Mouse (Mus musculus) lung, embryonic 16.5 days (tissue): Measurements from ENCODE around the gene Arid3c. TPM values are rescaled to one million over a fixed set of nuclear protein-coding genes. Genes with fewer than 3 reads are reported as not detected.

Source experiments
- ATAC-seq: fragments of 200-750 bp; cut with Nextera tagmentation; 2 replicates; pipeline ENCODE4 v1.8.0; 2017; ENCODE audit warnings: low read depth, mild to moderate bottlenecking, moderate library complexity
- H3K27ac ChIP-seq: fragments of 300-500 bp; sonication (generic); 2 replicates; pipeline ENCODE4 v1.5.1; 2014; ENCODE audit warnings: mild to moderate bottlenecking, control low read depth, low read length
- H3K27me3 ChIP-seq: fragments of 300-500 bp; sonication (generic); 2 replicates; pipeline ENCODE4 v1.6.1; 2014; ENCODE audit warnings: low read depth, low read length, mixed read lengths; ENCODE audit not compliant: control insufficient read depth, insufficient read depth
- H3K36me3 ChIP-seq: fragments of 300-500 bp; sonication (generic); 2 replicates; pipeline ENCODE4 v1.6.1; 2014; ENCODE audit warnings: low read length; ENCODE audit not compliant: control insufficient read depth, insufficient read depth
- H3K4me1 ChIP-seq: fragments of 300-500 bp; sonication (generic); replicated peaks from 2 replicates; pipeline ENCODE4 v1.6.1; 2014; ENCODE audit warnings: low read length, mixed read lengths; ENCODE audit not compliant: control insufficient read depth, insufficient read depth
- H3K4me2 ChIP-seq: fragments of 300-500 bp; sonication (generic); 2 replicates; pipeline ENCODE4 v1.6.1; 2014; ENCODE audit warnings: low read depth, low read length, control low read depth
- H3K4me3 ChIP-seq: fragments of 300-500 bp; sonication (generic); 2 replicates; pipeline ENCODE4 v1.5.1; 2014; ENCODE audit warnings: mild to moderate bottlenecking, low read length, control low read depth
- H3K9ac ChIP-seq: fragments of 300-500 bp; sonication (generic); 2 replicates; pipeline ENCODE4 v1.6.1; 2014; ENCODE audit warnings: low read length, control low read depth
- H3K9me3 ChIP-seq: fragments of 300-500 bp; sonication (generic); 2 replicates; pipeline ENCODE4 v1.6.1; 2016; ENCODE audit warnings: low read length; ENCODE audit not compliant: control insufficient read depth
- WGBS: fragments of 180-500 bp; shearing (Covaris S2); extraction: QIAGEN DNeasy Blood & Tissue Kit; methylation state at CpG from one replicate; pipeline ENCODE4 v1.1.7; 2014; 5-methylcytosine and 5-hydroxymethylcytosine counted together
- polyA plus RNA-seq: library from polyadenylated mRNA; unstranded; fragments of >200 nt; fragmentation: Nextera tagmentation; extraction: Ambion mirVana; gene quantifications from 2 replicates; pipeline ENCODE4 v1.2.1, GENCODE M21; 2015

Gene Arid3c
- polyA plus RNA-seq, 1 experiment from 2014 or later: not detected

GRCm38 (mm10) chr4:41679291-41679690, 51.7 kb downstream of the Arid3c start:
- Histone ChIP-seq H3K9me3 (no peaks in the 10 kb centered on the region), H3K4me1 (peaks cover 38% of the 10 kb centered on the region), H3K4me3 (no peak overlapping the region), H3K36me3 (no peaks in the 10 kb centered on the region), H3K27ac (0 out of 2 replicates have a peak overlapping the region, but pooled peaks have one; percentile 13), H3K27me3 (peaks cover 2% of the 10 kb centered on the region; the same call in 1 of the 2 replicates), H3K4me2 (no peak overlapping the region), H3K9ac (no peak overlapping the region)
- no peak for ATAC-seq
- 57% methylated on average over 1 of the region's 2 CpGs for WGBS

DNA sequence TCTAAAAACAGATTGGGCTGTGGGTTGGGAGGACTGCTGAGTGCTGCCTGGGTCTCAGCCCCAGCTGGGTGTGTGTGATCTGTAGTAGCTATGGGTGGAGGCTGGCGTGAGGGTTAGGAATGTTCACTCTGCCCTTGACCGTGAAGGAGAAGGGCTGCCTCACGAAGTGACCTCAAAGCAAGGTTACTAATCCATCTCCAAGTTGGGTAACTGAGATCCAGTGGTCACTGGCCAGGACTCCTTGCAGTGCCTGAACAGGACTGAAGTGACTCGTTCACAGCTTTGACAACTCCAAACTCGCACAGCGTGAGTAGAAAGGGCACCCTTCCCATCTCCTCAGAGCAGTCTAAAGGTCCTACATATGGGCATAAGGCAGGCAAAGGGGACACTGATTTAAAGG, 52.1 kb downstream of the Arid3c start:
- ATAC-seq: no peak

GRCm38 (mm10) chr4:41677006-41677629, 53.8 kb downstream of the Arid3c start:
- no peaks in the 10 kb centered on the region for H3K27me3 ChIP-seq
- H3K4me3 ChIP-seq: no peak overlapping the region
- H3K27ac ChIP-seq: peak overlapping the region; percentile 55
- H3K4me1 ChIP-seq: peaks cover 39% of the 10 kb centered on the region
- WGBS: 37% methylated on average over 13 of the region's 13 CpGs
- no peak overlapping the region for H3K4me2 ChIP-seq
- no peaks in the 10 kb centered on the region for H3K36me3 ChIP-seq
- peak; percentile 82 for ATAC-seq
- H3K9me3 ChIP-seq: no peaks in the 10 kb centered on the region
- H3K9ac ChIP-seq: no peak overlapping the region

More for the DNA sequence above, 52.1 kb downstream of the Arid3c start:
- no peak overlapping the region for H3K4me3 ChIP-seq
- peaks cover 2% of the 10 kb centered on the region; the same call in 1 of the 2 replicates for H3K27me3 ChIP-seq
- peaks cover 38% of the 10 kb centered on the region for H3K4me1 ChIP-seq
- 0 out of 2 replicates have a peak overlapping the region, but pooled peaks have one; percentile 13 for H3K27ac ChIP-seq
- H3K36me3 ChIP-seq: no peaks in the 10 kb centered on the region
- no peak overlapping the region for H3K9ac ChIP-seq
- WGBS: 48% methylated on average over 6 of the region's 6 CpGs
- H3K4me2 ChIP-seq: no peak overlapping the region
- no peaks in the 10 kb centered on the region for H3K9me3 ChIP-seq

DNA sequence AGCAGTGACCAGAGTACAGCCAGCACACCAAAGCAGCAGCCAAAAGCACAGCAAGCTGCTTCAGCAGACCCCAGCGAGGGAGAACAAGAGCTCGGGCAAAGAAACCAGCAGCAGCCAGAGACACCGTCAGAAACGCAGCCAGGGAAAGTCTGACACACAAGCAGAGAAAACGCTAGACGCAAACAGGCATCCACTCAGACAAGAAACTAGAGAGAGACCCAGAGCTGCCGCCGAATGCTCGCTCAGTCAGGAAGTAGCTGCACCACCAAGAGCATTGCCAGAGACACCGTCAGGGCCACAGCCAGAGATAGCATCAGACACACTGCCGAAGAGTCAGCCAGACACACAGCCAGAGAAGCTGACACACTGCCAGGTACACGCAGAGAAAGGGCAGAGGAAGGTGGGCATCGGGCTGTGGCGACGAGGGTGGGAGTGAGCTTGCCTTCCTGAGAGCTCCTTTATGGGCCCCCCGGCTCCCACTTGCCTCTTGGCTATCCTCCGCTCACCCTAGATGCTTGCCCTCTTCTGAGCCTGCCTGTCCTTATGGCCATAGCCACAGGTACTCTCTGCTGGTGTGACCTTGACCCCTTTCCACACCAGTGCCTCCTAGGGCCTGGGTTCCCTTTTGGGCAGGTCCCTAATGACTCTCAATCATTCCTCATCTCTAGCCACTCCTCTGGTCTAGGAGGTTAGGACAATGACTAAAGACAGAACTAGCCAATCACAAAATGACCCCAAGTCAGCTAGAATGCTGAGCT, 54.5 kb downstream of the Arid3c start:
- H3K27me3 ChIP-seq: no peaks in the 10 kb centered on the region
- 41% methylated on average over 17 of the region's 17 CpGs for WGBS
- peak overlapping the region; percentile 55 for H3K27ac ChIP-seq
- no peak overlapping the region for H3K9ac ChIP-seq
- H3K4me3 ChIP-seq: no peak overlapping the region
- no peak overlapping the region for H3K4me2 ChIP-seq
- H3K9me3 ChIP-seq: no peaks in the 10 kb centered on the region
- no peaks in the 10 kb centered on the region for H3K36me3 ChIP-seq
- H3K4me1 ChIP-seq: peaks cover 41% of the 10 kb centered on the region
- no peak for ATAC-seq

Other genes starting within 250 kb of the Arid3c start
- 6.0 and 6.4 TPM in 2 replicates for gene AI464131, start 228.1 kb downstream of the Arid3c start, polyA plus RNA-seq
- 15.7 and 18.6 TPM in 2 replicates for gene 1110017D15Rik, start 213.8 kb downstream of the Arid3c start, polyA plus RNA-seq
- gene Fam219a, start 161.6 kb downstream of the Arid3c start, polyA plus RNA-seq: 1.9 and 2.7 TPM in 2 replicates
- gene Dnaic1, start 161.4 kb downstream of the Arid3c start, polyA plus RNA-seq: 2.9 and 4.0 TPM in 2 replicates
- 7.8 and 8.1 TPM in 2 replicates for gene Enho, start 90.8 kb downstream of the Arid3c start, polyA plus RNA-seq
- gene Cntfr, start 34.1 kb downstream of the Arid3c start, polyA plus RNA-seq: 6.9 and 8.4 TPM in 2 replicates
- gene Il11ra1, start 31.2 kb downstream of the Arid3c start, polyA plus RNA-seq: 111 and 120 TPM in 2 replicates
- gene Rpp25l, start 17.6 kb downstream of the Arid3c start, polyA plus RNA-seq: 80.5 and 85.0 TPM in 2 replicates
- gene Dctn3, start 8.0 kb downstream of the Arid3c start, polyA plus RNA-seq: 137 and 156 TPM in 2 replicates
- 36.5 and 39.6 TPM in 2 replicates for gene Galt, start 24.1 kb upstream of the Arid3c start, polyA plus RNA-seq
- gene Sigmar1, start 25.0 kb upstream of the Arid3c start, polyA plus RNA-seq: 69.9 and 72.2 TPM in 2 replicates
- gene Ccl27a, start 43.1 kb upstream of the Arid3c start, polyA plus RNA-seq: 30.5 and 33.2 TPM in 2 replicates
- gene Gm21541, start 172.5 kb upstream of the Arid3c start, polyA plus RNA-seq: 27.4 and 47.0 TPM in 2 replicates
- 1.2 and 1.6 TPM in 2 replicates for gene Gm20878, start 210.4 kb upstream of the Arid3c start, polyA plus RNA-seq
- gene Fam205a4, start 234.9 kb upstream of the Arid3c start, polyA plus RNA-seq: 0.10 TPM in 1 of 2 replicates, not detected in the other